Mouse (Mus musculus) testis, adult 2 months (tissue): ENCODE data around the gene Slc41a1.

Experiments used
- CTCF ChIP-seq: fragments of 200-500 bp; IDR thresholded peaks from 2 replicates; pipeline ENCODE4 v1.5.1; 2012; ENCODE audit warnings: low read depth, mild to moderate bottlenecking, inconsistent platforms, low read length, moderate library complexity; ENCODE audit not compliant: control insufficient read depth, insufficient read depth, insufficient replicate concordance
- POLR2A ChIP-seq: fragments of 200-500 bp; IDR thresholded peaks from 2 replicates; pipeline ENCODE4 v1.6.1; 2012; ENCODE audit warnings: low read depth, mild to moderate bottlenecking, inconsistent platforms, low read length, moderate library complexity; ENCODE audit not compliant: control insufficient read depth

DNA sequence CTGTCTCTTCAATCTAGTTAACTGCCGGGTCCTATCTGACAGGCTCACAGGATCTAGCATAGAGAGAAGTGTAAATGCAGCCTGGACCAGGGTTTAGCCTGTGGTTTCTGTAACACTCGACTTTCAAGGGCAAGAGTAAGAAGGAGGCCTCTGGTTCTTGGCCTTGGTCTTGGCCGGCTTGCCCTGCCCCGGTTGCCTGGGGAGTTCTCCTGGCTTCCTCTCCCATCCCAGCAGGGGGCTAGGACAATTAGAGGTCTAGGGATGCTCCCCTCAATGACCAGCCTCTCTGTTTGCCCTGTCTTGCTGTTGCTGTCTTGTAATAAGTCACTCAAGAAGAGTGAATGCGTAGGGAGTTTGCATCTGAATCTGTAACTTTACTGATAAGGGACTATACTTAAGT is 2.0 kb downstream of the Slc41a1 start:
- TF ChIP-seq CTCF, result no peak
- no peak for TF ChIP-seq POLR2A
